Mouse (Mus musculus) T-helper 2 cell (primary cell): ENCODE measurements at regions not wholly inside any gene's neighbourhood (a gene's known extent, or its start where the extent isn't known, plus 50 kb on each side); places are given as distances from the start of the nearest gene placed in this dataset.

Source experiments
- in situ Hi-C: fragments of 300-600 bp; cut with MboI, MseI; formaldehyde crosslinking; loops from one replicate; pipeline ENCODE4 v1.15.1; 2025; ENCODE audit warnings: high pct_unique_total_duplicates

DNA sequence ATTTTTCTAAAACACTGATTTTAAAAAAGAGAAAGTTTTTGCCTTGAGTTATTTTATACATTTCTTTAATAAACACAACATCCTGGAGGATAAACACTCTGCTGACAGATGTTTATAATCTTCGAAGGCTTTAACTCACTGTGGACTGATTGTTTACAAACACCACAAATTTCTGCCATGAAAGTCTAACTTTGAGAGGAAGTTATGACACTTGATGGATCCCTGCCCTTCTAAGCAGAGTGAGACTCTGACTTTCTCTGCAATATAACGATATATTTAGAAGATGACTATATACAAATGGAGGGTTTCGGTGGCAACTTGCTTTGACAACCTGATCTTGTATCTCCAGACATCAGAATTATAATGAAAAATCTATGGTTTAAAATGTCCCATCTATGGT, 179.7 kb upstream of the Casp1 start:
- in situ Hi-C loops: no loop called here

DNA sequence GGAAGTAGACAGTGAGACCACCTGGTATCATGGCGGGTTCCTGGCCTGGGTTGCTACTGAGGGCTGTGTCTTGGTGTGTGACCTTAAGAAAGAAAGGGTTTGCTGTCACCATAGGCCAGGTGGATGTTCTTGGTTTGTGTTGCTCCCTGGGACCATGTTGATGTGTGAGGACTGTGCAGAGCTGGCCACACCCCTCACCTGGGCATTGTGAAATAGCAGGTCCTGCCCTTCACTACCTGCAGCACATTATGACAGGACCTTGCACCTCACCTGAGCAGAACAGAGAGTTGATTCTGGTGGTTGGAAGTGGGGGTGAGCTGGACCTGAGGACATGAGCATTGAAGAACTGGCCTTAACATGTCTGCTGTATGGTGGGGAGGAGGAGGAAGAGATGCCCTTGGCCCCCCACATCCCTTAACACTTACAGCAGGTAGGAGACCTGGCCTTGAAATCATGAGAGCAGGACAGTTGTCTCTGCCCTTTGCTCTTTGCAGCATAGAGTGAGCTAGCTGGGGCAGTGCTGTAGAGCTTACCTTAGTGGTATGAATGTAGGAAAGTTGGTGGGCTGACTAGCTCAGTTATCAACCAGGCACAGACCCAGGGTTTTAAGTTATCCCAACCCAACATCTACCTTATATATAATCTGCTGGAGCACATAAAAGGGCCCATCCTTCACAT, 177.0 kb upstream of the Casp1 start:
- in situ Hi-C loops: no loop called here

DNA sequence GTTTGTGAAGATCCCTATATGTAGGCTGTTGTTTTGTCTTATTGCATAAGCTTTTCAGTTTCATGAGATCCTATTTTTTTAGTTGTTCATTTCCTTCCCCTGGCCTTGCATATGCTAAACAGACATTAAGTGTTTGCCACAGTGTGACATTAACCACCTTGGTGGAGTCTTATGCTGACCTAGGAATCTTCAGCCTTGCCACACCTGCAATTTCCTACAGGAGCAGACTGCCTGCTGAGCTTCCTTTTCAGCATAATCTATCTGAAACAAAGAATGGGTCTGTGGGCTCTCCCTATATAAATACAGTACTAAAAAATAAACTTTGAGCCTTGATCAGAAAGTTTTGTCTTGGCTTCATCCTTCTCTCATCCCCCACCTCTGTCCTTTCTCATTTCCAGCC, 171.5 kb upstream of the Casp1 start:
- in situ Hi-C loops: no loop called here

DNA sequence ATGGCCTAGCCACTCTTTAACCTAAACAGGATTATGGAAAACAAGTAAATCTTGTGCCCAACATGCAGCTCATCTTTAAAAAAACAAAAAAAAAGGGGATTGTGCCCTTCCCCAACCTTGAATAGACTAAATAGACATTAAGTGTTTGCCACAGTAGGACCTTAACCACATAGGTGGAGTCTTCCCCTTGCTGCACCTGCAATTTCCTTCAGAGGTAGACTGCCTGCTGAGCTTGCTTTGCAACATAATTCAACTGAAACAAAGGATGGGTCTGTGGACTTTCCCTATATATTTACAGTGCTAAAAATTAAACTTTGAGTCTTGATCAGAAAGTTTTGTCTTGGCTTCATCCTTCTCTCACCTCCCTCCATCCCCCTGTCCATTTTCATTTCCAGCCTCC, 165.9 kb upstream of the Casp1 start:
- in situ Hi-C loops: no loop called here

DNA sequence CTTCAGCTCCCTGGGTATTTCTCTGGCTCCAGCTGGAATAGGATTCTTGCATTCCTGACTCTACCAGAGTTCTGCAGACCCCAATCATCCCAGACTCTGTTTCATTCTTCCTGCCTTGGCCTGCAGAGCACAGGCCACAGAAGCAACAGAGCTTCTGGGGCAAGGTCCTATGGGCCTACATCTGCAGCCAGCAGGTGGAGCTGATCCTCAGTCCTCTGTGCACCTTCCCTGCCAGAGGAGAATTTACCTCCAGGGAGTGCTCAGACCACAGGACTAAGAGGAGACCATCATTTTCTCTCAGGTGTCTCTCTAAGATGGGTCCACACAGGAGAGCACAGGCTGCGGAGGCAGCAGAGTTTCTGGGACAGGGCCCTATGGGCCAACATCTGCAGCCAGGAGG, 151.7 kb upstream of the Casp1 start:
- in situ Hi-C loops: loop anchor here (10.0 kb wide), 1 partner anchor 838 kb away; no protein-coding TSS in a partner anchor
